Mouse (Mus musculus): Measurements from ENCODE around the gene Gal3st1. TPM values are rescaled to one million over a fixed set of nuclear protein-coding genes. Genes with fewer than 3 reads are reported as not detected.
"Not testable (repeated sequence)": the region's sequence is repeated elsewhere in the genome, so short reads cannot be mapped to it uniquely, and the experiment has no call there.

Gene Gal3st1
- total and polyA plus RNA-seq, 3 experiments: not detected

GRCm38 (mm10) chr11:3946386-3946785, 37.0 kb upstream of the Gal3st1 start:
- Histone ChIP-seq H3K36me3 (replicated peaks) (no peaks in the 10 kb centered on the region), H3K4me3 (ENCODE audit: low read depth, low read length) (no peak overlapping the region), H3K27me3 (ENCODE audit: insufficient read depth, low read length) (peaks cover 6% of the 10 kb centered on the region; the same call in 1 of the 2 replicates), H3K9me3 (replicated peaks) (no peaks in the 10 kb centered on the region), H3K4me1 (ENCODE audit: insufficient read depth, low read depth, low read length) (no peaks in the 10 kb centered on the region)
- ATAC-seq (ENCODE audit: extremely low read depth, insufficient number of reproducible peaks, low FRiP score, poor library complexity, severe bottlenecking): no peak
- TF ChIP-seq GATA2 (IDR thresholded peaks at IDR 0.05; ENCODE audit: borderline replicate concordance, low read depth, low read length) (no peak), TAL1 (conservative IDR thresholded peaks at IDR 0.05; ENCODE audit: low read depth, low read length) (no peak), CTCF (IDR thresholded peaks at IDR 0.05; ENCODE audit: low read depth, low read length) (no peak), POLR2AphosphoS5 (IDR thresholded peaks at IDR 0.05; ENCODE audit: insufficient replicate concordance, low read depth, low read length) (no peak), GATA1 (IDR thresholded peaks at IDR 0.05; ENCODE audit: borderline replicate concordance, low read length) (no peak)
- DNase-seq (ENCODE audit: low spot score): no peak

- not testable (repeated sequence) for H3K4me1 ChIP-seq (ENCODE audit: insufficient read depth, low read depth, low read length); H3K4me3 ChIP-seq (ENCODE audit: low read depth, low read length); DNase-seq (ENCODE audit: low spot score); H3K9me3 ChIP-seq (replicated peaks); ATAC-seq (ENCODE audit: extremely low read depth, insufficient number of reproducible peaks, low FRiP score, poor library complexity, severe bottlenecking); H3K36me3 ChIP-seq (replicated peaks)
- peaks cover 20% of the 10 kb centered on the region for H3K27me3 ChIP-seq (ENCODE audit: insufficient read depth, low read length)
Observed at GRCm38 (mm10) chr11:3954876-3955275, 28.6 kb upstream of the Gal3st1 start.

- H3K27me3 ChIP-seq (ENCODE audit: insufficient read depth, low read length): peaks cover 21% of the 10 kb centered on the region
- not testable (repeated sequence) for H3K4me1 ChIP-seq (ENCODE audit: insufficient read depth, low read depth, low read length); H3K4me3 ChIP-seq (ENCODE audit: low read depth, low read length); H3K9me3 ChIP-seq (replicated peaks); H3K36me3 ChIP-seq (replicated peaks); DNase-seq (ENCODE audit: low spot score); ATAC-seq (ENCODE audit: extremely low read depth, insufficient number of reproducible peaks, low FRiP score, poor library complexity, severe bottlenecking)
Observed at GRCm38 (mm10) chr11:3955371-3955770, 28.1 kb upstream of the Gal3st1 start.

GRCm38 (mm10) chr11:3960901-3961300, 22.5 kb upstream of the Gal3st1 start:
- Histone ChIP-seq H3K9me3 (replicated peaks) (no peaks in the 10 kb centered on the region), H3K27me3 (ENCODE audit: insufficient read depth, low read length) (peaks cover 22% of the 10 kb centered on the region), H3K4me3 (ENCODE audit: low read depth, low read length) (no peak overlapping the region), H3K36me3 (replicated peaks) (peaks cover 4% of the 10 kb centered on the region), H3K4me1 (ENCODE audit: insufficient read depth, low read depth, low read length) (peaks cover 14% of the 10 kb centered on the region)
- DNase-seq (ENCODE audit: low spot score) (no peak), ATAC-seq (ENCODE audit: extremely low read depth, insufficient number of reproducible peaks, low FRiP score, poor library complexity, severe bottlenecking) (no peak)
- TF ChIP-seq TAL1 (conservative IDR thresholded peaks at IDR 0.05; ENCODE audit: low read depth, low read length): no peak
- no peak for TF ChIP-seq GATA1 (IDR thresholded peaks at IDR 0.05; ENCODE audit: borderline replicate concordance, low read length)
- TF ChIP-seq GATA2 (IDR thresholded peaks at IDR 0.05; ENCODE audit: borderline replicate concordance, low read depth, low read length): no peak
- no peak for TF ChIP-seq POLR2AphosphoS5 (IDR thresholded peaks at IDR 0.05; ENCODE audit: insufficient replicate concordance, low read depth, low read length)
- no peak for TF ChIP-seq CTCF (IDR thresholded peaks at IDR 0.05; ENCODE audit: low read depth, low read length)

- no peak for DNase-seq (ENCODE audit: low spot score)
- ATAC-seq (ENCODE audit: extremely low read depth, insufficient number of reproducible peaks, low FRiP score, poor library complexity, severe bottlenecking): no peak
- Histone ChIP-seq H3K36me3 (replicated peaks) (peaks cover 12% of the 10 kb centered on the region), H3K9me3 (replicated peaks) (no peaks in the 10 kb centered on the region), H3K4me1 (ENCODE audit: insufficient read depth, low read depth, low read length) (peaks cover 22% of the 10 kb centered on the region), H3K4me3 (ENCODE audit: low read depth, low read length) (no peak overlapping the region), H3K27me3 (ENCODE audit: insufficient read depth, low read length) (peaks cover 15% of the 10 kb centered on the region)
- no peak for TF ChIP-seq CTCF (IDR thresholded peaks at IDR 0.05; ENCODE audit: low read depth, low read length)
- TF ChIP-seq POLR2AphosphoS5 (IDR thresholded peaks at IDR 0.05; ENCODE audit: insufficient replicate concordance, low read depth, low read length): no peak
- TF ChIP-seq GATA2 (IDR thresholded peaks at IDR 0.05; ENCODE audit: borderline replicate concordance, low read depth, low read length): no peak
- no peak for TF ChIP-seq GATA1 (IDR thresholded peaks at IDR 0.05; ENCODE audit: borderline replicate concordance, low read length)
- TF ChIP-seq TAL1 (conservative IDR thresholded peaks at IDR 0.05; ENCODE audit: low read depth, low read length): no peak
Observed at GRCm38 (mm10) chr11:3961761-3962160, 21.7 kb upstream of the Gal3st1 start.

- TF ChIP-seq GATA2 (IDR thresholded peaks at IDR 0.05; ENCODE audit: borderline replicate concordance, low read depth, low read length) (no peak), TAL1 (conservative IDR thresholded peaks at IDR 0.05; ENCODE audit: low read depth, low read length) (no peak), GATA1 (IDR thresholded peaks at IDR 0.05; ENCODE audit: borderline replicate concordance, low read length) (no peak), CTCF (IDR thresholded peaks at IDR 0.05; ENCODE audit: low read depth, low read length) (no peak), POLR2AphosphoS5 (IDR thresholded peaks at IDR 0.05; ENCODE audit: insufficient replicate concordance, low read depth, low read length) (no peak)
- Histone ChIP-seq H3K36me3 (replicated peaks) (peaks cover 26% of the 10 kb centered on the region), H3K4me1 (ENCODE audit: insufficient read depth, low read depth, low read length) (peaks cover 31% of the 10 kb centered on the region), H3K4me3 (ENCODE audit: low read depth, low read length) (peak overlapping the region; percentile 80), H3K9me3 (replicated peaks) (no peaks in the 10 kb centered on the region), H3K27me3 (ENCODE audit: insufficient read depth, low read length) (0 out of 2 replicates have a peak, but pooled peaks cover 7% of the 10 kb centered on the region)
- ATAC-seq (ENCODE audit: extremely low read depth, insufficient number of reproducible peaks, low FRiP score, poor library complexity, severe bottlenecking): no peak
- DNase-seq (ENCODE audit: low spot score): no peak
Observed at GRCm38 (mm10) chr11:3963155-3963554, 20.3 kb upstream of the Gal3st1 start.

Measured in G1E (cell line).